Mouse (Mus musculus) neural tube, embryonic 12.5 days (tissue): ENCODE data around the gene Cisd1. TPM values are rescaled to one million over a fixed set of nuclear protein-coding genes. Genes with fewer than 3 reads are reported as not detected.

Experiments used
- ATAC-seq: fragments of 200-750 bp; cut with Nextera tagmentation; 2 replicates; pipeline ENCODE4 v1.8.0; 2017; ENCODE audit warnings: low read depth, mild to moderate bottlenecking, moderate TSS enrichment, moderate library complexity; ENCODE audit not compliant: low FRiP score
- H3K27ac ChIP-seq: fragments of 300-500 bp; sonication (generic); 2 replicates; pipeline ENCODE4 v1.5.1; 2016
- H3K27me3 ChIP-seq: fragments of 300-500 bp; sonication (generic); replicated peaks from 2 replicates; pipeline ENCODE4 v1.6.1; 2016; ENCODE audit warnings: mild to moderate bottlenecking
- H3K36me3 ChIP-seq: fragments of 300-500 bp; sonication (generic); 2 replicates; pipeline ENCODE4 v1.6.1; 2016; ENCODE audit warnings: mild to moderate bottlenecking
- H3K4me1 ChIP-seq: fragments of 300-500 bp; sonication (generic); 2 replicates; pipeline ENCODE4 v1.6.1; 2016
- H3K4me2 ChIP-seq: fragments of 300-500 bp; sonication (generic); replicated peaks from 2 replicates; pipeline ENCODE4 v1.6.1; 2016; ENCODE audit warnings: mild to moderate bottlenecking
- H3K4me3 ChIP-seq: fragments of 300-500 bp; sonication (generic); 2 replicates; pipeline ENCODE4 v1.5.1; 2016
- H3K9ac ChIP-seq: fragments of 300-500 bp; sonication (generic); 2 replicates; pipeline ENCODE4 v1.6.1; 2016; ENCODE audit warnings: mild to moderate bottlenecking
- H3K9me3 ChIP-seq: fragments of 300-500 bp; sonication (generic); 2 replicates; pipeline ENCODE4 v1.6.1; 2016; ENCODE audit warnings: mild to moderate bottlenecking
- WGBS: fragments of 180-500 bp; shearing (Covaris S2); methylation state at CpG from one replicate; pipeline ENCODE4 v1.1.7; 2016; 5-methylcytosine and 5-hydroxymethylcytosine counted together
- polyA plus RNA-seq: library from polyadenylated mRNA; unstranded; fragments of >200 nt; fragmentation: Nextera tagmentation; extraction: Ambion mirVana; gene quantifications from 2 replicates; pipeline ENCODE4 v1.2.1, GENCODE M21; 2016

Gene Cisd1
- polyA plus RNA-seq, 1 experiment from 2014 or later, result 163 TPM

DNA sequence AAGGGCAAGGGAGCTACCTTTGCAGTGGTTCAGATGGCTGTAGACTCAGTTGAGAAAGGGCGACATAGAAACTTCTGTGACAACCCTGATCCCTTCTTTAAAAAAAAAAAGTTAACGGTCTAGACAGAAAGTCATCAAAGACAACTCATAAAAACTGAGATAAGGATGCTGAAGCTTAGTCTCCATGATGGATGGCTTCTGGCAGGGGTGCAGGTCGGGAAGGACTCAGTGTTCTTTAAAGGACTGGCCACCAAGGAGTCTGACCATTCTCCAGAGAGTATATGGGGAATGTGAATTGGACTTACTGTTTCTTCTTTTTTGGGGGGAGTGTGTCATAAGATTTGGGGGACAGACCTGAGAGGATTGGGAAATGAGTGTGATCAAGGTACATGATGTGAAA lies 30.2 kb downstream of the Cisd1 start:
- ATAC-seq, result no peak

GRCm38 (mm10) chr10:71310288-71310687 lies 34.5 kb downstream of the Cisd1 start:
- 68% methylated on average over 3 of the region's 3 CpGs for WGBS
- Histone ChIP-seq H3K27ac (no peak overlapping the region), H3K4me2 (no peak overlapping the region), H3K9me3 (no peaks in the 10 kb centered on the region), H3K4me3 (no peak overlapping the region), H3K9ac (no peak overlapping the region), H3K36me3 (no peaks in the 10 kb centered on the region), H3K4me1 (no peaks in the 10 kb centered on the region), H3K27me3 (no peaks in the 10 kb centered on the region)
- ATAC-seq, result no peak

More for the DNA sequence above, 30.2 kb downstream of the Cisd1 start:
- Histone ChIP-seq H3K9ac (no peak overlapping the region), H3K4me1 (no peaks in the 10 kb centered on the region), H3K27me3 (no peaks in the 10 kb centered on the region), H3K27ac (no peak overlapping the region), H3K4me2 (no peak overlapping the region), H3K36me3 (no peaks in the 10 kb centered on the region), H3K4me3 (no peak overlapping the region), H3K9me3 (no peaks in the 10 kb centered on the region)
- 82% methylated on average over 3 of the region's 3 CpGs for WGBS

- H3K27me3 ChIP-seq, result no peaks in the 10 kb centered on the region
- ATAC-seq, result no peak
- H3K9ac ChIP-seq, result no peak overlapping the region
- H3K27ac ChIP-seq, result no peak overlapping the region
- no peaks in the 10 kb centered on the region for H3K36me3 ChIP-seq
- WGBS, result 89% methylated on average over 5 of the region's 5 CpGs
- H3K9me3 ChIP-seq, result no peaks in the 10 kb centered on the region
- no peak overlapping the region for H3K4me3 ChIP-seq
- no peaks in the 10 kb centered on the region for H3K4me1 ChIP-seq
- H3K4me2 ChIP-seq, result no peak overlapping the region
Observed at GRCm38 (mm10) chr10:71308199-71308598, 36.6 kb downstream of the Cisd1 start.

GRCm38 (mm10) chr10:71306759-71307158 lies 38.0 kb downstream of the Cisd1 start:
- Histone ChIP-seq H3K4me3 (no peak overlapping the region), H3K27me3 (no peaks in the 10 kb centered on the region), H3K36me3 (no peaks in the 10 kb centered on the region), H3K9ac (no peak overlapping the region), H3K27ac (no peak overlapping the region), H3K4me1 (no peaks in the 10 kb centered on the region), H3K9me3 (no peaks in the 10 kb centered on the region), H3K4me2 (no peak overlapping the region)
- no peak for ATAC-seq
- 75% methylated on average over 6 of the region's 6 CpGs for WGBS

DNA sequence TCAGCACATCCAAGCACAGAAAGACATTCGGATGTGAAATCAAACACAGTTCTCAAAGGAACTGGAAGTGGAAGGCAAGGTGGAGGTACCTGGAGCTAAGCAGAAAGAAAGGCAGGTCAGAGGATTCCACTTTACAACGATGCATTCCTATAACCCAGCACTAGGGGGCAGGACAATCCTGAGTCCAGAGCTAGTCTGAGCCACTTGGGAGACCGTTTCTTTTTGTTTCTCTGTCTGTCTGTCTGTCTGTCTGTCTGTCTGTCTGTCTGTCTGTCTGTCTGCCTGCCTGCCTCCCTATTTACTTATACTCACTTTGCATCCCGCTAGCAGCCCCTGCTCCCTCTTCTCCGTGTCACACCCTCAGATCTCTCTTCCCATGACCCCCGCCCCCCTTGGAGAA lies 38.6 kb downstream of the Cisd1 start:
- Histone ChIP-seq H3K27ac (no peak overlapping the region), H3K4me1 (no peaks in the 10 kb centered on the region), H3K36me3 (no peaks in the 10 kb centered on the region), H3K4me3 (no peak overlapping the region), H3K27me3 (no peaks in the 10 kb centered on the region), H3K9me3 (no peaks in the 10 kb centered on the region), H3K4me2 (peak overlapping the region; percentile 49), H3K9ac (no peak overlapping the region)
- WGBS, result 28% methylated on average over 6 of the region's 6 CpGs
- ATAC-seq, result 0 out of 2 replicates have a peak, but pooled peaks have one; percentile 51

GRCm38 (mm10) chr10:71302490-71302889 lies 42.3 kb downstream of the Cisd1 start:
- Histone ChIP-seq H3K36me3 (no peaks in the 10 kb centered on the region), H3K4me2 (no peak overlapping the region), H3K27ac (no peak overlapping the region), H3K9ac (no peak overlapping the region), H3K9me3 (no peaks in the 10 kb centered on the region), H3K27me3 (no peaks in the 10 kb centered on the region), H3K4me3 (no peak overlapping the region), H3K4me1 (no peaks in the 10 kb centered on the region)
- ATAC-seq, result no peak
- 26% methylated on average over 5 of the region's 5 CpGs for WGBS

- Histone ChIP-seq H3K9ac (no peak overlapping the region), H3K27me3 (no peaks in the 10 kb centered on the region), H3K4me2 (no peak overlapping the region), H3K4me3 (no peak overlapping the region), H3K27ac (no peak overlapping the region), H3K9me3 (no peaks in the 10 kb centered on the region), H3K36me3 (no peaks in the 10 kb centered on the region), H3K4me1 (no peaks in the 10 kb centered on the region)
- no peak for ATAC-seq
- 81% methylated on average over 16 of the region's 16 CpGs for WGBS
Observed at GRCm38 (mm10) chr10:71300161-71300560, 44.6 kb downstream of the Cisd1 start.

DNA sequence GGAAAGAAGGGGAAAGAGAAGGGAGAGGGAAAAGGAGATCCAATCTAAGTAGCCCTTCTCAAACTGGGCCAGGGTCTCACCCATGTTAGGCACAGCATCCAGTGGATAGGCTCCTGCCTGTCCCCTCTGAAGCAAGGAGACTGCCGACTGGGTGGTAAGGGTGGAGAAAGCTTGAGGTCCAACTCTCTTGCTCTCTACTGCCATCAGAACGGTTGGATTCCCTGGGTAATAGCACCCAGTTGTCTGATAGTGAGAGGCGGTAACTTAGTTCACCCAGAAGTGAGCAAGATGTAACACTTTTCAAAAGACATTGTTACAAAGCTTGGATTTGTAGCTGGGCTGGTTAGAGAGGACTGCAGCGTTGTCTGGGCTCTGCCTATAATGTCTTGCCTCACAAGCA lies 51.5 kb downstream of the Cisd1 start:
- H3K9me3 ChIP-seq, result no peaks in the 10 kb centered on the region
- no peak overlapping the region for H3K4me2 ChIP-seq
- H3K36me3 ChIP-seq, result no peaks in the 10 kb centered on the region
- H3K9ac ChIP-seq, result no peak overlapping the region
- H3K27ac ChIP-seq, result no peak overlapping the region
- H3K4me3 ChIP-seq, result no peak overlapping the region
- 60% methylated on average over 4 of the region's 4 CpGs for WGBS
- no peak for ATAC-seq
- no peaks in the 10 kb centered on the region for H3K27me3 ChIP-seq
- peaks cover 7% of the 10 kb centered on the region; the same call in 1 of the 2 replicates for H3K4me1 ChIP-seq

DNA sequence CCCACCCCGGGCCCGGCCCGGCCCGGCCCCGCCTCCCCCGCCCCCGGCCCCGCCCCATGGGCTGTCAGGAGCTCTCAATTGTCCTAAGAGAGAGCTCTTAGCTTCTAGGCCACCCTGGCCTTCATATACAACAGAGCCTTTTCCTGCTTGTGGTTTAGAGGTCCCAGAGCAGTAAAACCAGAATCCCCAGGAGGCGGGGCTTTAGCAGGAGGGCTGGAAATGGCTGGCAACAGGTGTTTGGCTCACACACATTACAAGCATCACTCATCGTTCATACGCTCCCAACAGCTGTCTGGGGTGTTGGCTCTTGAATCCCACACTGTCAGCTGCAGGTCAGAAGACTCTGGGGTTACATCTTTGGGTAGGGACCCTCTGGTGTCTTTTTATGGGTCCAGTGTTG lies 52.5 kb downstream of the Cisd1 start:
- Histone ChIP-seq H3K4me2 (peak overlapping the region; percentile 42), H3K4me1 (peaks cover 7% of the 10 kb centered on the region; the same call in 1 of the 2 replicates), H3K36me3 (no peaks in the 10 kb centered on the region), H3K27me3 (no peaks in the 10 kb centered on the region), H3K27ac (no peak overlapping the region), H3K4me3 (no peak overlapping the region), H3K9me3 (no peaks in the 10 kb centered on the region), H3K9ac (no peak overlapping the region)
- whole genome bisulfite sequencing, result 21% methylated on average over 6 of the region's 11 CpGs
- no peak for ATAC-seq

GRCm38 (mm10) chr10:71291801-71292200 lies 53.0 kb downstream of the Cisd1 start:
- H3K36me3 ChIP-seq, result no peaks in the 10 kb centered on the region
- peak overlapping the region; percentile 42 for H3K4me2 ChIP-seq
- no peak overlapping the region for H3K9ac ChIP-seq
- no peak overlapping the region for H3K27ac ChIP-seq
- WGBS, result 25% methylated on average over 4 of the region's 4 CpGs
- no peaks in the 10 kb centered on the region for H3K27me3 ChIP-seq
- H3K9me3 ChIP-seq, result no peaks in the 10 kb centered on the region
- ATAC-seq, result no peak
- H3K4me3 ChIP-seq, result no peak overlapping the region
- peaks cover 7% of the 10 kb centered on the region; the same call in 1 of the 2 replicates for H3K4me1 ChIP-seq

GRCm38 (mm10) chr10:71291179-71291661 lies 53.5 kb downstream of the Cisd1 start:
- no peaks in the 10 kb centered on the region for H3K9me3 ChIP-seq
- WGBS, result 12% methylated on average over 3 of the region's 3 CpGs
- H3K4me1 ChIP-seq, result peaks cover 7% of the 10 kb centered on the region; the same call in 1 of the 2 replicates
- no peak overlapping the region for H3K4me2 ChIP-seq
- no peak overlapping the region for H3K27ac ChIP-seq
- H3K9ac ChIP-seq, result no peak overlapping the region
- no peak for ATAC-seq
- no peaks in the 10 kb centered on the region for H3K36me3 ChIP-seq
- no peak overlapping the region for H3K4me3 ChIP-seq
- no peaks in the 10 kb centered on the region for H3K27me3 ChIP-seq

GRCm38 (mm10) chr10:71285126-71285580 lies 59.6 kb downstream of the Cisd1 start, which contains the start of gene Ube2d1:
TSS of gene Ube2d1 (minus strand) at chr10:71285262.
- Histone ChIP-seq H3K4me2 (peak within 1 kb of the TSS; percentile 70), H3K9ac (peak within 1 kb of the TSS; percentile 95), H3K4me1 (peaks cover 18% of the 10 kb centered on the region), H3K27me3 (no peaks in the 10 kb centered on the region), H3K36me3 (no peaks in the 10 kb centered on the region), H3K27ac (peak within 1 kb of the TSS; percentile 60), H3K9me3 (no peaks in the 10 kb centered on the region), H3K4me3 (peak within 1 kb of the TSS; percentile 89)
- ATAC-seq, result peak; percentile 96
- under 1% methylated on average over 47 of the region's 50 CpGs for WGBS

GRCm38 (mm10) chr10:71284511-71285125 lies 60.1 kb downstream of the Cisd1 start:
- Histone ChIP-seq H3K27me3 (no peaks in the 10 kb centered on the region), H3K27ac (peak overlapping the region; percentile 60), H3K4me2 (peak overlapping the region; percentile 70), H3K4me3 (peak overlapping the region; percentile 89), H3K36me3 (no peaks in the 10 kb centered on the region), H3K4me1 (peaks cover 21% of the 10 kb centered on the region), H3K9ac (peak overlapping the region; percentile 95), H3K9me3 (no peaks in the 10 kb centered on the region)
- ATAC-seq, result peak; percentile 89
- under 1% methylated on average over 41 of the region's 41 CpGs for WGBS
